Mouse (Mus musculus): ENCODE data around the gene Hoxb13.

Gene Hoxb13

GRCm38 (mm10) chr11:96193521-96194400, at the start of gene Hoxb13:
TSS of gene Hoxb13 (plus strand) at chr11:96194316.
- DNase-seq: no peak

- peak; percentile 82 for DNase-seq
Measured at GRCm38 (mm10) chr11:96145622-96146270, 48.4 kb upstream of the Hoxb13 start.

GRCm38 (mm10) chr11:96147471-96147870, 46.6 kb upstream of the Hoxb13 start:
- no peak for DNase-seq

- no peak for DNase-seq
Measured at GRCm38 (mm10) chr11:96164769-96165168, 29.3 kb upstream of the Hoxb13 start.

GRCm38 (mm10) chr11:96168125-96168524, 26.0 kb upstream of the Hoxb13 start:
- DNase-seq: no peak

- DNase-seq: no peak
Measured at GRCm38 (mm10) chr11:96169016-96169415, 25.1 kb upstream of the Hoxb13 start.

GRCm38 (mm10) chr11:96170711-96171379, 23.3 kb upstream of the Hoxb13 start:
- no peak for DNase-seq

- DNase-seq: no peak
Measured at GRCm38 (mm10) chr11:96171601-96172000, 22.5 kb upstream of the Hoxb13 start.

GRCm38 (mm10) chr11:96172511-96173287, 21.4 kb upstream of the Hoxb13 start:
- no peak for DNase-seq

GRCm38 (mm10) chr11:96173288-96173840, 20.8 kb upstream of the Hoxb13 start:
- DNase-seq: no peak

GRCm38 (mm10) chr11:96174881-96175280, 19.2 kb upstream of the Hoxb13 start:
- DNase-seq: no peak

GRCm38 (mm10) chr11:96175511-96175910, 18.6 kb upstream of the Hoxb13 start:
- DNase-seq: no peak

GRCm38 (mm10) chr11:96175951-96176530, 18.1 kb upstream of the Hoxb13 start:
- no peak for DNase-seq

GRCm38 (mm10) chr11:96176841-96177240, 17.3 kb upstream of the Hoxb13 start:
- DNase-seq: no peak

GRCm38 (mm10) chr11:96177546-96178174, 16.5 kb upstream of the Hoxb13 start:
- no peak for DNase-seq

- no peak for DNase-seq
Measured at GRCm38 (mm10) chr11:96178356-96178755, 15.8 kb upstream of the Hoxb13 start.

GRCm38 (mm10) chr11:96178911-96179503, 15.1 kb upstream of the Hoxb13 start:
- DNase-seq: no peak

- no peak for DNase-seq
Measured at GRCm38 (mm10) chr11:96181061-96181460, 13.1 kb upstream of the Hoxb13 start.

GRCm38 (mm10) chr11:96184233-96184632, 9.9 kb upstream of the Hoxb13 start:
- no peak for DNase-seq

- DNase-seq: no peak
Measured at GRCm38 (mm10) chr11:96187321-96187720, 6.8 kb upstream of the Hoxb13 start.

All from lung, postnatal 14 days (tissue).